Mouse (Mus musculus) small intestine, adult 2 months (tissue): ENCODE results near the gene Pih1d1.

ENCODE experiments used
- CTCF ChIP-seq: fragments of 200-500 bp; IDR thresholded peaks from 2 replicates; pipeline ENCODE4 v1.5.1; 2012; ENCODE audit warnings: low read depth, mild to moderate bottlenecking, control low read depth, inconsistent platforms, low read length, moderate library complexity, mixed read lengths; ENCODE audit not compliant: insufficient replicate concordance, insufficient read length; ENCODE audit errors: extremely low read depth
- POLR2A ChIP-seq: fragments of 200-500 bp; IDR thresholded peaks from 2 replicates; pipeline ENCODE4 v1.6.1; 2012; ENCODE audit warnings: low read depth, mild to moderate bottlenecking, control low read depth, inconsistent platforms, low read length, moderate library complexity

DNA sequence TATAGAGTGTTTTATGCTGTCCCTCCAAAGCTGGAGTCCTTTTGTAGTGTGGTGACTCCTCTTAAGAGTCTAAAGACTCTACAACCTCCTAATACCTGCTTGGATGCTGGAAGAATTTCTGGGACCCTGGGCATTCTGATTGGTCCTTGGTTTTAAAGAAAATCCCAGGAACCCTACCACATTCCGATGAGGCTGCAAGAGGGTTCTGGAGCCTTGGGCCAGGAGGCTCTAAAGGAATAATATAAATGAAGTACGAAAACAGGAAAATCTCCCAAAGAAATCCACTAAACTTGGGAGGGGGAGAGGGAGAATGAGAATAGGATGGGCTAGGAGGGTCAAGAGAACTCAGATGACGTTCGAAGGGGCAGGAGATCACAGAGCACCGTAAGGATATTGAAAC, 517 bp upstream of the Pih1d1 start:
- TF ChIP-seq POLR2A: no peak
- TF ChIP-seq CTCF: no peak
